Mouse (Mus musculus) G1E (cell line): ENCODE measurements around the gene Patj.

ENCODE experiments used
- CTCF ChIP-seq: IDR thresholded peaks from 2 replicates; pipeline ENCODE4 v1.5.1; 2012; ENCODE audit warnings: low read depth, low read length, inconsistent platforms, mixed read lengths
- TAL1 ChIP-seq: conservative IDR thresholded peaks from 2 replicates; pipeline ENCODE4 v1.6.1; 2012; ENCODE audit warnings: low read depth, low read length, inconsistent platforms, mixed read lengths

DNA sequence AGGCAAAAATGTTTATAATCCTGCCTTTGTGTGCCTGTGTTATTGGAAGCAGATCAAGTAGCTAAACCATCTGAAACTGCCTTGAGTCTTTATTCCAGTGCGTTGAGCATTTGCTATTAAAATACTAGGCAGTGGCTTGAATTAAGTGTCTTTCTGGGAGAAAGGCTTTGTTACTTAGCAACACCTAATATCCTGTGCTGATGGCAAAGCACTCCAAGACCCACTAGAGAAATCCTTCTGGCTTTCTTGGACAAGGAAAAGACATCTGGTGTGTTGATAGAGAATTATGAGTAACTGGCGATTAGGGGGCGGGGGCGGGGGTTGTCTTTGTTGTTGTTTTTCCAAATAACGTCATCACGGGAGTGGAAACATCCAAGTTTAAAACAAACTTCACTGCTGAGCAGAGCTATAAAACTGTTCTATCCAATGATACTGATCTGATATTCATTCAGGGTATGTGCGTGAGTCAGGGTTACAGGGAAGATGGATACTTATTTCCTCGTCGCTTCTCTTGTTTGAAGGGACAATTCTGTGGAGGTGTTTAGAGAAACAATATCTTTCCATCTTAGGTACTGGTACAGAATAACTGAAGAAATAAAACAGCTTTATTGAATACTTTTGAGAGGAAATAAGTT is 164.7 kb downstream of the Patj start:
- TF ChIP-seq CTCF: no peak
- TF ChIP-seq TAL1: no peak
